Mouse (Mus musculus): ENCODE measurements around the gene Bcl6. TPM values are rescaled to one million over a fixed set of nuclear protein-coding genes. Genes with fewer than 3 reads are reported as not detected.

Bcl6 gene
- total and polyA plus RNA-seq, 2 experiments from 2014 or later = 0.69 to 9.2 TPM

DNA sequence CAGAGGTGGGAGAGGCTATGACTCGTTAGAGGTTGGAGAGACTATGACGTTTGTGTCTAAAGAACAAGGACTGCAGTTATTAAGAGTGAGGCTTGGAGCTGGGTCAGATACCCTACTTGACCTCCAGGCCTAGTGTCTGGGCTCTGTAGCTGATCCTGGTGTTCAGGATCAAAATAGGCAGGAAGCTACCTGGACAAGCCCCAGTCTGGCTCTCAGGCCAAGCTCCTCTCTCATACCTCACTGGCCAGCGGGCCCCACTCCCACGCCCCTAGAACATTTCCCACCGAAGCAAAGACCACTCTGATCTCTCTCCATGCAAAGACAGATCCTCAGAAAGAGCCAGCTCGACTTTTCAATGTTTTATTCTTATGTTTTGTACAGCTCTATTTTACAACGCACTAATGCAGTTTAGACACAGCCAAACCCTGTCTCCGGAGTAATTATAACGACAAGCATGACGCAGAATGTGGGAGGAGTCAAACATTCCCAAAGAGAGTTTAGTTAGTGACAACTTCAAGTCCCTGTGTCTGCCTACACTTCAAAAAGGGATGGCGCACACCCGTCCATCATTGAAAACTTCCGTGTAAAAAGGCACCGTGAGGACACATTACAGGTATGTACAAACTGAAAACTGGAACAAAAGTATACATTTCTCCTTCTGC, 23.8 kb downstream of the Bcl6 start:
- H3K9ac ChIP-seq = no peak overlapping the region
- no peaks in the 10 kb centered on the region for H3K27me3 ChIP-seq (ENCODE audit: insufficient read depth, low read length)
- no peak overlapping the region for H3K4me2 ChIP-seq (ENCODE audit: low read depth)
- peaks cover 5% of the 10 kb centered on the region; the same call in 1 of the 2 replicates for H3K36me3 ChIP-seq (ENCODE audit: insufficient read depth)
- no peaks in the 10 kb centered on the region for H3K4me1 ChIP-seq (ENCODE audit: insufficient read depth)
- no peak for DNase-seq
- no peak overlapping the region for H3K27ac ChIP-seq (ENCODE audit: low read depth, low read length)
- TF ChIP-seq CTCF (IDR thresholded peaks at IDR 0.05; ENCODE audit: low read depth) = no peak
- no peak for ATAC-seq
- H3K9me3 ChIP-seq (ENCODE audit: low read length) = no peaks in the 10 kb centered on the region
- 64% methylated on average over 14 of the region's 14 CpGs for WGBS
- H3K4me3 ChIP-seq (ENCODE audit: low read depth, low read length) = no peak overlapping the region

DNA sequence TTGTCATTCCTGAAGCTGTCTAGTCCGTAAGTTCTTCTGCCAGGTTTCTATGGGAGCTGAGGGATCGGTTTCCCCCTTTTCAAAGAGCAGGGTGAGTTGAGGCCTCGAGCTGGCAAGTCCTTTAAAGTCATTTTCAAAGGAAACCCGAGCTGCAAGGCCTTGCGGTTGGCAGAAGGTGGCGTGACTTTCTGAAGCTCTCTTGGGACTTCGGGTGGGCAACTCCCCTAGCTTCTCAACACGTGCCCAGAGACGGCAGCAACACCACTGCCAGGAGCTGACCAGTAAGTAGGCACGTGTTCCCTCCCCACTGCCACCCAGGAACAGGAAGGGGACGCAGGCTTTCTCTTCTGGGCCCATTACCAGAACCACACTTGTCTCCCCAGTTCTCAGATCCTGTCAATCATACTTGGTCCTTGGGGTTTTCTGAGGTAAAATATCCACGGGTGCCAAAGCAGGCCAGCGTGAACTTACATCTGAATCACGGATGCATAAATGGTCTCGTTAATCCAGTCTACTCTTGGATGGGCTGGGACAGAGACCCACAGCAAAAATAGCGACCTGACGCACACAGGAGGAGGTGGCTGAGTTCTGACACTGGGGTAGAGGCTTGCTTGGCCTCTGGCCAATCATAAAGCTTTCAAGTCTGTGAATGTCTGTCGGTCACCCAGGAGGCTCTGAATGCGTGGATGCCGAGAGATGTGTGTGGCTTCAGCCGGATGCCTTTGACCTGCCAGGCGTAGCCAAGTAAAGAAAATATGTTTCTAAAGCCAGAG, 24.6 kb downstream of the Bcl6 start:
- 40% methylated on average over 22 of the region's 22 CpGs for WGBS
- Histone ChIP-seq H3K4me2 (ENCODE audit: low read depth) (no peak overlapping the region), H3K9ac (no peak overlapping the region), H3K27me3 (ENCODE audit: insufficient read depth, low read length) (no peaks in the 10 kb centered on the region), H3K36me3 (ENCODE audit: insufficient read depth) (peaks cover 5% of the 10 kb centered on the region; the same call in 1 of the 2 replicates), H3K9me3 (ENCODE audit: low read length) (no peaks in the 10 kb centered on the region), H3K4me1 (ENCODE audit: insufficient read depth) (no peaks in the 10 kb centered on the region), H3K4me3 (ENCODE audit: low read depth, low read length) (no peak overlapping the region), H3K27ac (ENCODE audit: low read depth, low read length) (no peak overlapping the region)
- DNase-seq (no peak), ATAC-seq (peak; percentile 51)
- TF ChIP-seq CTCF (IDR thresholded peaks at IDR 0.05; ENCODE audit: low read depth) = peak; percentile 15; the same call in 1 of the 2 replicates

DNA sequence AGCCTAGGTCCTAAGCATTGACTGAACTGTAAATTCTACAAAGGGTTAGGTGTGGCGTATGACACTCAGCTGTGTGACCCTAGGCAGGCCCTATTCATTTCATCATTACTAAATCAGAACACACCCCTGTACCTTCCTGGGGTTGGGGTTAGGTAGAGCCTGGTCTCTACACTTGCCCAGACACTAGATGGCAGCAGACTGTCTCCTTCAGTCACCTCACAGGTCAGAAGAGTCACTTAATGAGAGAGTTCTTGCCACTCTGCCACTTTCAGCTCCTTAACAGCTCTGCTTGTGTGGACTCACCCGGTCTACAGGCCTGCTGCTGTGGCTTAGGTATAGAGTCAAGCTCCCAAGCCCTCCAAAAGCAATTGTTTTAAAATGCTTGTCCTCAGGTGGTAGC, 26.3 kb downstream of the Bcl6 start:
- no peak overlapping the region for H3K4me2 ChIP-seq (ENCODE audit: low read depth)
- no peak overlapping the region for H3K4me3 ChIP-seq (ENCODE audit: low read depth, low read length)
- no peak overlapping the region for H3K27ac ChIP-seq (ENCODE audit: low read depth, low read length)
- H3K36me3 ChIP-seq (ENCODE audit: insufficient read depth) = no peaks in the 10 kb centered on the region
- no peaks in the 10 kb centered on the region for H3K4me1 ChIP-seq (ENCODE audit: insufficient read depth)
- no peak overlapping the region for H3K9ac ChIP-seq
- H3K27me3 ChIP-seq (ENCODE audit: insufficient read depth, low read length) = no peaks in the 10 kb centered on the region
- no peaks in the 10 kb centered on the region for H3K9me3 ChIP-seq (ENCODE audit: low read length)
- ATAC-seq (no peak), DNase-seq (no peak)
- peak; percentile 11; the same call in 1 of the 2 replicates for TF ChIP-seq CTCF (IDR thresholded peaks at IDR 0.05; ENCODE audit: low read depth)
- WGBS = 85% methylated on average over 2 of the region's 2 CpGs

DNA sequence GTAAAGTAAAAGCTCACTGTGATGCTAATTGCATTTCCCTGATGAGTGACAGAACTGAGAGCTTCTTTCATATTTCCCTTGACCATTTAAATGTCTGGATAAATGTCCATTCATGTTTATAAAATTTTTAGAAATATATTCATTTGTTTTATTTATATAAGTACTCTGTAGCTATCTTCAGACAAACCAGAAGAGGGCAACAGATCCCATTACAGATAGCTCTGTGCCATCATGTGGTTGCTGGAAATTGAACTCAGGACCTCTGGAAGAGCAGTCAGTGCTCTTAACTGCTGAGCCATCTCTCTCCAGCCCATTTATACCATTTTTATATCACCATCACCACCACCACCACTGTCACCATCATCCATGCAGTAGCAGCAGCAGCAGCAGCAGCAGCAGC, 29.7 kb downstream of the Bcl6 start:
- no peaks in the 10 kb centered on the region for H3K4me1 ChIP-seq (ENCODE audit: insufficient read depth)
- no peaks in the 10 kb centered on the region for H3K9me3 ChIP-seq (ENCODE audit: low read length)
- H3K9ac ChIP-seq = no peak overlapping the region
- DNase-seq (no peak), ATAC-seq (no peak)
- no peak overlapping the region for H3K4me2 ChIP-seq (ENCODE audit: low read depth)
- no peak overlapping the region for H3K27ac ChIP-seq (ENCODE audit: low read depth, low read length)
- no peaks in the 10 kb centered on the region for H3K36me3 ChIP-seq (ENCODE audit: insufficient read depth)
- H3K27me3 ChIP-seq (ENCODE audit: insufficient read depth, low read length) = no peaks in the 10 kb centered on the region
- TF ChIP-seq CTCF (IDR thresholded peaks at IDR 0.05; ENCODE audit: low read depth) = 0 out of 2 replicates have a peak, but pooled peaks have one; percentile 3
- H3K4me3 ChIP-seq (ENCODE audit: low read depth, low read length) = no peak overlapping the region

DNA sequence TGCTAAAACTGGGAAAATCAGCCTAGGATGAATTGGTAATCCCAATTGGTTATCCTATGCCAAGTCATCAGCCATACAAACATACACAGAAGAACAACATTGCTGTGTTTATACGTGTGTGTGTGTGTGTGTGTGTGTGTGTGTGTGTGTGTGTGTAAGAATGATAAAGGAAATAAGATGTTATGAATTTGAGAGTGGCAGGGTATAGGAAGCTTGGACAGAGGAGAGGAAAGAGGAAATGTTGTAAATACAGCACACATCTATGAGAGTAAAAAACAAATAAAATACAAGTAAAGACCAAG, 34.7 kb downstream of the Bcl6 start:
- no peak overlapping the region for H3K9ac ChIP-seq
- no peak for ATAC-seq
- H3K27ac ChIP-seq (ENCODE audit: low read depth, low read length) = no peak overlapping the region
- no peaks in the 10 kb centered on the region for H3K27me3 ChIP-seq (ENCODE audit: insufficient read depth, low read length)
- DNase-seq = no peak
- H3K4me1 ChIP-seq (ENCODE audit: insufficient read depth) = no peaks in the 10 kb centered on the region
- TF ChIP-seq CTCF (IDR thresholded peaks at IDR 0.05; ENCODE audit: low read depth) = no peak
- WGBS = 0% methylated on average over 1 of the region's 1 CpGs
- H3K9me3 ChIP-seq (ENCODE audit: low read length) = no peaks in the 10 kb centered on the region
- no peak overlapping the region for H3K4me3 ChIP-seq (ENCODE audit: low read depth, low read length)
- H3K36me3 ChIP-seq (ENCODE audit: insufficient read depth) = no peaks in the 10 kb centered on the region
- H3K4me2 ChIP-seq (ENCODE audit: low read depth) = no peak overlapping the region

DNA sequence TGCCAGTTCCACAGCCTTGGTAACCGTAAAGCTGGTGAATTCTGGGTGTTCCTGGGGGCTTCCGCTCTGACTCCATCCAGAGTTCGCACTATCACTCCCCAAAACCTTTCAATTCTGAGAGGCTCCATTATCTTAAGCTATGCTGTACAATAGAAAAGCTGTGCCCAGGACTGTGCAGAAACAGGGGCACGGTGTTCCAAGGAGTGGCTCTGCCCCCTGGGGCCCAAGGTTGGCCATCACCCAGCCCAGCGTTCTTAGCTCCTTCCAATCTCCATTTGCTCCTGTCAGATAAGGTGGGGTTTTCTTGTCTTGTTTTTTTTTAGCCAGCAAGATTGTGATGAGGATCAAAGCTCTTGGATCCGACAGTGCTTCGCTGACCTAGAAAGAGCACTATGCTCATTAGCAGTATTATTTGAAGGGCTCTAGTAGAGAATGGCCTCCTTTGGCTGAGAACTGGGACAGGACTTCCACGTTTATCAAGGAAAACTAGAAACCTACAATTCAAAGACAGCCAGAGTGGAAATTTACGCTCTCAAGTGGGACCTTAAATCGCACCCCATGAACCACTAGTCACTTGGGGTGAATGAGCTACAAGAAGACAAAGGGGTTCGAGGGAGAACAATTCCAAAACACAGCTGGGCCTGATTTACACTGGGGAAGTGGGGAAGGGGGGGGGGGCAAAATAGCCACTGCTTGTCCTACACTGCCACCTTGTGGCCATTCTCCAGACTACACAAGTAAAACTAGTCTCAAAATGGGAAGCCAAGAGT, 35.3 kb downstream of the Bcl6 start:
- Histone ChIP-seq H3K9ac (no peak overlapping the region), H3K9me3 (ENCODE audit: low read length) (no peaks in the 10 kb centered on the region), H3K4me1 (ENCODE audit: insufficient read depth) (no peaks in the 10 kb centered on the region), H3K4me3 (ENCODE audit: low read depth, low read length) (no peak overlapping the region), H3K27me3 (ENCODE audit: insufficient read depth, low read length) (no peaks in the 10 kb centered on the region), H3K4me2 (ENCODE audit: low read depth) (no peak overlapping the region), H3K36me3 (ENCODE audit: insufficient read depth) (no peaks in the 10 kb centered on the region), H3K27ac (ENCODE audit: low read depth, low read length) (no peak overlapping the region)
- DNase-seq (peak; percentile 83), ATAC-seq (peak; percentile 75)
- peak; percentile 83 for TF ChIP-seq CTCF (IDR thresholded peaks at IDR 0.05; ENCODE audit: low read depth)
- WGBS = 34% methylated on average over 11 of the region's 11 CpGs

Measured in forebrain, postnatal 0 days (tissue).